Mouse (Mus musculus): ENCODE measurements at regions not wholly inside any gene's neighbourhood (a gene's known extent, or its start where the extent isn't known, plus 50 kb on each side); places are given as distances from the start of the nearest gene placed in this dataset.

- no peak for TF ChIP-seq CTCF (IDR thresholded peaks at IDR 0.05; ENCODE audit: low read depth)
- TF ChIP-seq EP300 (IDR thresholded peaks at IDR 0.05; ENCODE audit: low read depth) = no peak
These were observed 456.1 kb downstream of the Lrig3 start for GRCm38 (mm10) chr10:126422066-126422465.

Data from heart, postnatal 0 days (tissue).